ENCODE assay signal across 13 mouse cellular contexts in the genomic region with DNA sequence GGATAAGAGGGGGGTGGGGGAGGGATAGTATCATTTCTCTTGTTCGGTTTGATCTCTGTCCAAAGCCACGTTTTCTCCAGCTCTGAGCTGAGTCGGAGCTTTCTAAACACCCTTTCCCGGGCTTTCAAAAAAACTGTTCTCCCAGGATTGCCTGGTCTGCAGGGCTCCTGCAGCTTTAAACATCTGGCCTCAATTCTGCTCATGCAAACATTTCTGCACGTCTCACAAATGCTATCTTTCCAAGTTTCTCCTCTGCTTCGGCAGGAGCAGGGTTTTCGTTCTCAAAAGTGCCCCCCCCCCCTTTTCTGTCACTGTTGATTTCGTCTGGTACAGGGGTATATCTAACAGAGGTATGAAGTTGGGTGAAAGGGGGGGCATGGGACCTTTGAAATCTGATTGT. TPM values are rescaled to one million over a fixed set of nuclear protein-coding genes. Genes with fewer than 3 reads are reported as not detected.
DNase-seq lines count a peak whose midpoint lies in the region; ATAC-seq and TF ChIP-seq lines count a peak whose summit lies in the region.
"Had no signal": no experiment of that assay in that cellular context is flagged by ENCODE, and none has a peak within 500 bp of the region (broad histone marks: within the 10 kb centered on the region; RNA-seq: fewer than 3 reads in every experiment).

No protein-coding gene starts in this region.

- H3K9me3 ChIP-seq in heart, postnatal 0 days (replicated peaks; ENCODE audit: control insufficient read depth, low read length), result no peaks in the 10 kb centered on the region
- no peaks in the 10 kb centered on the region for H3K9me3 ChIP-seq in midbrain, embryonic 14.5 days (ENCODE audit: control insufficient read depth, low read length)
- no peaks in the 10 kb centered on the region for H3K9me3 ChIP-seq in midbrain, embryonic 16.5 days (replicated peaks; ENCODE audit: control insufficient read depth, low read length, poor library complexity, severe bottlenecking)
- H3K9me3 ChIP-seq in embryonic facial prominence, embryonic 15.5 days (replicated peaks), result no peaks in the 10 kb centered on the region

- H3K4me2 ChIP-seq in heart, postnatal 0 days (ENCODE audit: low read depth, low read length), result 0 out of 2 replicates have a peak overlapping the region, but pooled peaks have one; percentile 10
- H3K4me2 ChIP-seq in midbrain, embryonic 14.5 days (ENCODE audit: low read length), result no peak overlapping the region
- no peak overlapping the region for H3K4me2 ChIP-seq in midbrain, embryonic 16.5 days (ENCODE audit: low read length)
- peak overlapping the region; percentile 10; the same call in 1 of the 2 replicates for H3K4me2 ChIP-seq in embryonic facial prominence, embryonic 15.5 days (replicated peaks)

- no peak for ATAC-seq in heart, postnatal 0 days (ENCODE audit: insufficient read depth, low read depth)
- no peak for ATAC-seq in midbrain, embryonic 14.5 days (ENCODE audit: low FRiP score, low TSS enrichment)
- ATAC-seq in midbrain, embryonic 16.5 days, result no peak
- ATAC-seq in embryonic facial prominence, embryonic 15.5 days (ENCODE audit: insufficient number of reproducible peaks, low FRiP score, low TSS enrichment, low read depth), result peak; percentile 78

- H3K36me3 ChIP-seq in heart, postnatal 0 days (replicated peaks; ENCODE audit: control insufficient read depth, insufficient read depth, low read length), result no peaks in the 10 kb centered on the region
- peaks cover 49% of the 10 kb centered on the region for H3K36me3 ChIP-seq in midbrain, embryonic 14.5 days (ENCODE audit: control insufficient read depth, insufficient read depth, low read length)
- H3K36me3 ChIP-seq in midbrain, embryonic 16.5 days (ENCODE audit: control insufficient read depth, insufficient read depth, low read length), result peaks cover 19% of the 10 kb centered on the region
- H3K36me3 ChIP-seq in embryonic facial prominence, embryonic 15.5 days, result peaks cover 34% of the 10 kb centered on the region

- peaks cover 10% of the 10 kb centered on the region; the same call in 1 of the 2 replicates for H3K4me1 ChIP-seq in heart, postnatal 0 days (ENCODE audit: control insufficient read depth, insufficient read depth)
- H3K4me1 ChIP-seq in midbrain, embryonic 14.5 days (ENCODE audit: control insufficient read depth, insufficient read depth, low read length), result no peaks in the 10 kb centered on the region
- 0 out of 2 replicates have a peak, but pooled peaks cover 3% of the 10 kb centered on the region for H3K4me1 ChIP-seq in midbrain, embryonic 16.5 days (ENCODE audit: control insufficient read depth, insufficient read depth, low read length)
- peaks cover 29% of the 10 kb centered on the region for H3K4me1 ChIP-seq in embryonic facial prominence, embryonic 15.5 days
- H3K4me1 ChIP-seq: megakaryocyte, embryonic 14.5 days had no signal

- peak overlapping the region; percentile 8 for H3K27ac ChIP-seq in heart, postnatal 0 days (ENCODE audit: low read depth)
- H3K27ac ChIP-seq in midbrain, embryonic 14.5 days (replicated peaks; ENCODE audit: low read depth, low read length), result no peak overlapping the region
- no peak overlapping the region for H3K27ac ChIP-seq in midbrain, embryonic 16.5 days (ENCODE audit: low read length)
- H3K27ac ChIP-seq in embryonic facial prominence, embryonic 15.5 days (replicated peaks), result peak overlapping the region; percentile 90
- H3K27ac ChIP-seq: kidney, postnatal 0 days; left cerebral cortex, adult 2 months had no signal

- intact Hi-C loops in heart, postnatal 36 days (cut with DNase I), result loop anchor here (10.0 kb wide), 1 partner anchor 779 kb away; no protein-coding TSS in a partner anchor

- no peak for TF ChIP-seq CTCF in heart, postnatal 0 days (IDR thresholded peaks at IDR 0.05; ENCODE audit: low read depth)

- H3K27me3 ChIP-seq in heart, postnatal 0 days (ENCODE audit: control insufficient read depth, insufficient read depth, low read length), result no peaks in the 10 kb centered on the region
- no peaks in the 10 kb centered on the region for H3K27me3 ChIP-seq in midbrain, embryonic 14.5 days (ENCODE audit: control insufficient read depth, insufficient read depth, low read length)
- H3K27me3 ChIP-seq in midbrain, embryonic 16.5 days (ENCODE audit: control insufficient read depth, insufficient read depth, low read depth, low read length), result no peaks in the 10 kb centered on the region
- H3K27me3 ChIP-seq in embryonic facial prominence, embryonic 15.5 days, result no peaks in the 10 kb centered on the region

- TF ChIP-seq EP300 in heart, postnatal 0 days (IDR thresholded peaks at IDR 0.05; ENCODE audit: low read depth), result no peak

- no peak for DNase-seq in heart, postnatal 0 days (ENCODE audit: low spot score)
- DNase-seq in heart, postnatal 36 days, result no peak
- peak; percentile 36 for DNase-seq in midbrain, embryonic 14.5 days
- no peak for DNase-seq in adrenal gland, adult (ENCODE audit: inconsistent age in 2 of 2, low spot score in 1 of 2)
- no peak for DNase-seq in thymus, postnatal 4 days
- DNase-seq: thymus, postnatal 36 days had no signal

- peak overlapping the region; percentile 10; the same call in 1 of the 2 replicates for H3K4me3 ChIP-seq in heart, postnatal 0 days (ENCODE audit: low read depth, low read length)
- H3K4me3 ChIP-seq in midbrain, embryonic 14.5 days (replicated peaks; ENCODE audit: low read depth, low read length), result no peak overlapping the region
- no peak overlapping the region for H3K4me3 ChIP-seq in midbrain, embryonic 16.5 days (ENCODE audit: low read depth, low read length)
- H3K4me3 ChIP-seq in embryonic facial prominence, embryonic 15.5 days (replicated peaks), result no peak overlapping the region
- H3K4me3 ChIP-seq: left cerebral cortex, adult 2 months; megakaryocyte, embryonic 14.5 days had no signal

- H3K9ac ChIP-seq in heart, postnatal 0 days (replicated peaks; ENCODE audit: low read depth, low read length), result no peak overlapping the region
- no peak overlapping the region for H3K9ac ChIP-seq in midbrain, embryonic 14.5 days (replicated peaks; ENCODE audit: low read length)
- H3K9ac ChIP-seq in midbrain, embryonic 16.5 days (ENCODE audit: low read depth, low read length), result no peak overlapping the region
- no peak overlapping the region for H3K9ac ChIP-seq in embryonic facial prominence, embryonic 15.5 days

- WGBS in heart, postnatal 0 days, result 29% methylated on average over 8 of the region's 8 CpGs
- WGBS in midbrain, embryonic 14.5 days, result 61% methylated on average over 8 of the region's 8 CpGs
- 50% methylated on average over 8 of the region's 8 CpGs for WGBS in midbrain, embryonic 16.5 days
- WGBS in embryonic facial prominence, embryonic 15.5 days, result 14% methylated on average over 8 of the region's 8 CpGs

RNA-seq across cellular contexts. Expression of gene Rtl1, which starts 3.9 kb away (rescaled TPM):
- 0.15 and 0.23 TPM in 2 replicates for total RNA-seq in heart, postnatal 0 days (2014; rRNA removed; ENCODE audit: low replicate concordance)
- polyA plus RNA-seq in heart, postnatal 0 days (2015; fragmentation: Nextera tagmentation; extraction: Ambion mirVana), result 0.14 and 0.16 TPM in 2 replicates
- under 1 TPM; 0.05 to 0.14 TPM for total RNA-seq in heart, postnatal 36 days (2021)
- polyA plus RNA-seq in midbrain, embryonic 14.5 days (2014; fragmentation: Nextera tagmentation; extraction: Ambion mirVana), result 1.2 and 2.0 TPM in 2 replicates
- 2.0 and 2.2 TPM in 2 replicates for polyA plus RNA-seq in midbrain, embryonic 16.5 days (2015; fragmentation: Nextera tagmentation; extraction: Ambion mirVana)
- 3.6 TPM in 2 replicates for polyA plus RNA-seq in embryonic facial prominence, embryonic 15.5 days (2015; fragmentation: Nextera tagmentation; extraction: Ambion mirVana)
- total RNA-seq: gastrocnemius, adult 8-10 months; neutrophil, adult 5-6 weeks had no signal

Comparison
In these comparisons a context has a peak if more than half of its experiments do, and no peak if none do; other contexts are left out.
1. H3K27ac ChIP-seq: peak in heart, postnatal 0 days (single experiment) and embryonic facial prominence, embryonic 15.5 days (single experiment); none in midbrain, embryonic 14.5 days (single experiment) and midbrain, embryonic 16.5 days (single experiment).
2. H3K4me2 ChIP-seq: peak in heart, postnatal 0 days (single experiment) and embryonic facial prominence, embryonic 15.5 days (single experiment); none in midbrain, embryonic 14.5 days (single experiment) and midbrain, embryonic 16.5 days (single experiment).